In genomic region chr12:72525588-72525987, GRCm38 (mm10) we compare ENCODE assay signal across 22 mouse cellular contexts. TPM values are rescaled to one million over a fixed set of nuclear protein-coding genes. Genes with fewer than 3 reads are reported as not detected.
DNase-seq lines count a peak whose midpoint lies in the region; ATAC-seq lines count a peak whose summit lies in the region.
"Had no signal": no experiment of that assay in that cellular context is flagged by ENCODE, and none has a peak within 500 bp of the region (broad histone marks: within the 10 kb centered on the region; RNA-seq: fewer than 3 reads in every experiment).

No protein-coding gene starts in this region.

- WGBS in liver, embryonic 12.5 days (ENCODE audit: insufficient replicate concordance): 40% methylated on average over 4 of the region's 4 CpGs
- 26% methylated on average over 4 of the region's 4 CpGs for WGBS in liver, embryonic 16.5 days (ENCODE audit: insufficient replicate concordance)

- peak; percentile 38 for DNase-seq in liver
- peak; percentile 17 for DNase-seq in c-Kit-positive CD71-positive TER-119-positive erythroid progenitor cells, embryonic 14.5 days (ENCODE audit: low spot score)
- DNase-seq in layer of hippocampus, postnatal 36 days: no peak
- no peak for DNase-seq in cerebellum, adult 11-12 months
- DNase-seq in layer of hippocampus, postnatal 25 days (ENCODE audit: extremely low spot score in 1 of 2, low spot score in 1 of 2): no peak
- DNase-seq: adrenal gland, adult 8-10 months; adrenal gland, postnatal 36 days; cerebellum, adult 18-20 months; cerebellum, adult 9-11 months; embryo, embryonic 11 days; gastrocnemius, adult 2 months; gastrocnemius, postnatal 25 days; heart, adult 18-20 months; heart, postnatal 10 days had no signal

- no peak overlapping the region for H3K4me2 ChIP-seq in liver, embryonic 12.5 days
- H3K4me2 ChIP-seq in liver, embryonic 16.5 days (ENCODE audit: low read depth, low read length): no peak overlapping the region
- H3K4me2 ChIP-seq: embryonic facial prominence, embryonic 15.5 days; hindbrain, embryonic 14.5 days had no signal

- no peaks in the 10 kb centered on the region for H3K36me3 ChIP-seq in liver, embryonic 12.5 days
- no peaks in the 10 kb centered on the region for H3K36me3 ChIP-seq in liver, embryonic 16.5 days (ENCODE audit: control insufficient read depth, insufficient read depth)
- H3K36me3 ChIP-seq: embryonic facial prominence, embryonic 15.5 days; forebrain, embryonic 10.5 days; heart, embryonic 10.5 days had no signal

- 0 out of 2 replicates have a peak, but pooled peaks cover 2% of the 10 kb centered on the region for H3K9me3 ChIP-seq in liver, embryonic 12.5 days (replicated peaks)
- H3K9me3 ChIP-seq in liver, embryonic 16.5 days (replicated peaks; ENCODE audit: control insufficient read depth, low read length): no peaks in the 10 kb centered on the region
- H3K9me3 ChIP-seq: forebrain, embryonic 10.5 days; heart, embryonic 10.5 days had no signal

- peaks cover 8% of the 10 kb centered on the region for H3K4me1 ChIP-seq in liver, embryonic 12.5 days
- H3K4me1 ChIP-seq in liver, embryonic 16.5 days (ENCODE audit: control insufficient read depth, low read depth, low read length): no peaks in the 10 kb centered on the region; the same call in 1 of the 2 replicates
- H3K4me1 ChIP-seq: embryonic facial prominence, embryonic 15.5 days; forebrain, embryonic 10.5 days had no signal

- no peak; the same call in 1 of the 2 replicates for ATAC-seq in liver, embryonic 12.5 days
- ATAC-seq in liver, embryonic 16.5 days (ENCODE audit: low read depth): 0 out of 2 replicates have a peak, but pooled peaks have one; percentile 27
- ATAC-seq: forebrain, embryonic 14.5 days had no signal

- H3K9ac ChIP-seq in liver, embryonic 12.5 days: no peak overlapping the region
- no peak overlapping the region for H3K9ac ChIP-seq in liver, embryonic 16.5 days (ENCODE audit: low read depth, low read length)
- H3K9ac ChIP-seq: embryonic facial prominence, embryonic 15.5 days; hindbrain, embryonic 14.5 days had no signal

- no peak overlapping the region for H3K4me3 ChIP-seq in liver, embryonic 12.5 days
- H3K4me3 ChIP-seq in liver, embryonic 16.5 days (ENCODE audit: low read depth, low read length): no peak overlapping the region
- H3K4me3 ChIP-seq: embryonic facial prominence, embryonic 15.5 days; erythroblast, embryonic 14.5 days; forebrain, embryonic 10.5 days; gastrocnemius, adult 2 months; heart, embryonic 10.5 days had no signal

- no peaks in the 10 kb centered on the region for H3K27me3 ChIP-seq in liver, embryonic 12.5 days (replicated peaks)
- H3K27me3 ChIP-seq in liver, embryonic 16.5 days (ENCODE audit: control insufficient read depth, insufficient read depth, low read depth, low read length): no peaks in the 10 kb centered on the region
- H3K27me3 ChIP-seq: embryonic facial prominence, embryonic 15.5 days had no signal

- no peak overlapping the region for H3K27ac ChIP-seq in liver, embryonic 12.5 days
- H3K27ac ChIP-seq in liver, embryonic 16.5 days (ENCODE audit: low read length): no peak overlapping the region
- H3K27ac ChIP-seq: embryonic facial prominence, embryonic 15.5 days; forebrain, embryonic 10.5 days; gastrocnemius, adult 2 months; heart, embryonic 10.5 days; hindbrain, embryonic 14.5 days had no signal

RNA-seq across cellular contexts. Expression of gene Pcnx4, which starts 10.6 kb away (rescaled TPM):
- 4.0 and 4.2 TPM in 2 replicates for polyA plus RNA-seq in liver, embryonic 12.5 days (2016; fragmentation: Nextera tagmentation; extraction: Ambion mirVana)
- polyA plus RNA-seq in liver, embryonic 16.5 days (2015; fragmentation: Nextera tagmentation; extraction: Ambion mirVana): 2.0 and 2.2 TPM in 2 replicates
- 10 to 100 TPM; 30.7 to 33.0 TPM for total RNA-seq in layer of hippocampus, postnatal 36 days (2021)
- 10 to 100 TPM; 29.2 to 33.0 TPM for total RNA-seq in layer of hippocampus, postnatal 25 days (2021)

Comparison
In these comparisons a context has a peak if more than half of its experiments do, and no peak if none do; other contexts are left out.
1. DNase-seq: peak in liver (single experiment) and c-Kit-positive CD71-positive TER-119-positive erythroid progenitor cells, embryonic 14.5 days (single experiment); none in layer of hippocampus, postnatal 36 days (0 of 2), cerebellum, adult 11-12 months (single experiment) and layer of hippocampus, postnatal 25 days (0 of 2).